Mouse (Mus musculus): ENCODE results near the gene Ubash3a. TPM values are rescaled to one million over a fixed set of nuclear protein-coding genes. Genes with fewer than 3 reads are reported as not detected.

The Ubash3a gene
- total and polyA plus RNA-seq, 3 experiments = 0.33 TPM; not detected in 2

- ATAC-seq (ENCODE audit: extremely low read depth, insufficient number of reproducible peaks, low FRiP score, poor library complexity, severe bottlenecking) (no peak), DNase-seq (ENCODE audit: low spot score) (no peak)
- H3K4me3 ChIP-seq (ENCODE audit: low read depth, low read length) = no peak overlapping the region
- H3K9me3 ChIP-seq (replicated peaks) = peaks cover 92% of the 10 kb centered on the region
- no peaks in the 10 kb centered on the region for H3K36me3 ChIP-seq (replicated peaks)
- no peaks in the 10 kb centered on the region for H3K27me3 ChIP-seq (ENCODE audit: insufficient read depth, low read length)
- TF ChIP-seq CTCF (IDR thresholded peaks at IDR 0.05; ENCODE audit: low read depth, low read length) = no peak
- no peak for TF ChIP-seq TAL1 (conservative IDR thresholded peaks at IDR 0.05; ENCODE audit: low read depth, low read length)
- TF ChIP-seq GATA2 (IDR thresholded peaks at IDR 0.05; ENCODE audit: borderline replicate concordance, low read depth, low read length) = no peak
- H3K4me1 ChIP-seq (ENCODE audit: insufficient read depth, low read depth, low read length) = no peaks in the 10 kb centered on the region
Observed at GRCm38 (mm10) chr17:31191825-31192224, 15.8 kb upstream of the Ubash3a start.

GRCm38 (mm10) chr17:31192663-31193062 is 15.0 kb upstream of the Ubash3a start:
- H3K27me3 ChIP-seq (ENCODE audit: insufficient read depth, low read length) = no peaks in the 10 kb centered on the region
- no peak for TF ChIP-seq TAL1 (conservative IDR thresholded peaks at IDR 0.05; ENCODE audit: low read depth, low read length)
- TF ChIP-seq GATA1 (IDR thresholded peaks at IDR 0.05; ENCODE audit: borderline replicate concordance, low read length) = no peak
- no peak for TF ChIP-seq CTCF (IDR thresholded peaks at IDR 0.05; ENCODE audit: low read depth, low read length)
- peaks cover 92% of the 10 kb centered on the region for H3K9me3 ChIP-seq (replicated peaks)
- ATAC-seq (ENCODE audit: extremely low read depth, insufficient number of reproducible peaks, low FRiP score, poor library complexity, severe bottlenecking) (no peak), DNase-seq (ENCODE audit: low spot score) (no peak)
- no peaks in the 10 kb centered on the region for H3K4me1 ChIP-seq (ENCODE audit: insufficient read depth, low read depth, low read length)
- H3K4me3 ChIP-seq (ENCODE audit: low read depth, low read length) = no peak overlapping the region
- H3K36me3 ChIP-seq (replicated peaks) = no peaks in the 10 kb centered on the region

GRCm38 (mm10) chr17:31193360-31193759 is 14.3 kb upstream of the Ubash3a start:
- ATAC-seq (ENCODE audit: extremely low read depth, insufficient number of reproducible peaks, low FRiP score, poor library complexity, severe bottlenecking) = no peak
- Histone ChIP-seq H3K36me3 (replicated peaks) (no peaks in the 10 kb centered on the region), H3K4me1 (ENCODE audit: insufficient read depth, low read depth, low read length) (no peaks in the 10 kb centered on the region), H3K27me3 (ENCODE audit: insufficient read depth, low read length) (no peaks in the 10 kb centered on the region), H3K9me3 (replicated peaks) (peaks cover 90% of the 10 kb centered on the region), H3K4me3 (ENCODE audit: low read depth, low read length) (no peak overlapping the region; the same call in 1 of the 2 replicates)
- TF ChIP-seq CTCF (IDR thresholded peaks at IDR 0.05; ENCODE audit: low read depth, low read length) = no peak
- TF ChIP-seq TAL1 (conservative IDR thresholded peaks at IDR 0.05; ENCODE audit: low read depth, low read length) = no peak
- TF ChIP-seq GATA2 (IDR thresholded peaks at IDR 0.05; ENCODE audit: borderline replicate concordance, low read depth, low read length) = no peak
- DNase-seq (ENCODE audit: low spot score) = no peak

GRCm38 (mm10) chr17:31195207-31195606 is 12.5 kb upstream of the Ubash3a start:
- no peak overlapping the region for H3K4me3 ChIP-seq (ENCODE audit: low read depth, low read length)
- DNase-seq (ENCODE audit: low spot score) (no peak), ATAC-seq (ENCODE audit: extremely low read depth, insufficient number of reproducible peaks, low FRiP score, poor library complexity, severe bottlenecking) (no peak)
- no peaks in the 10 kb centered on the region for H3K27me3 ChIP-seq (ENCODE audit: insufficient read depth, low read length)
- H3K36me3 ChIP-seq (replicated peaks) = no peaks in the 10 kb centered on the region
- H3K9me3 ChIP-seq (replicated peaks) = peaks cover 92% of the 10 kb centered on the region
- TF ChIP-seq POLR2AphosphoS5 (IDR thresholded peaks at IDR 0.05; ENCODE audit: insufficient replicate concordance, low read depth, low read length) = no peak
- TF ChIP-seq GATA2 (IDR thresholded peaks at IDR 0.05; ENCODE audit: borderline replicate concordance, low read depth, low read length) = no peak
- no peak for TF ChIP-seq CTCF (IDR thresholded peaks at IDR 0.05; ENCODE audit: low read depth, low read length)
- no peak for TF ChIP-seq TAL1 (conservative IDR thresholded peaks at IDR 0.05; ENCODE audit: low read depth, low read length)
- TF ChIP-seq GATA1 (IDR thresholded peaks at IDR 0.05; ENCODE audit: borderline replicate concordance, low read length) = no peak
- H3K4me1 ChIP-seq (ENCODE audit: insufficient read depth, low read depth, low read length) = no peaks in the 10 kb centered on the region

GRCm38 (mm10) chr17:31196283-31196682 is 11.4 kb upstream of the Ubash3a start:
- ATAC-seq (ENCODE audit: extremely low read depth, insufficient number of reproducible peaks, low FRiP score, poor library complexity, severe bottlenecking) (no peak), DNase-seq (ENCODE audit: low spot score) (no peak)
- Histone ChIP-seq H3K4me3 (ENCODE audit: low read depth, low read length) (no peak overlapping the region), H3K36me3 (replicated peaks) (no peaks in the 10 kb centered on the region), H3K9me3 (replicated peaks) (peaks cover 88% of the 10 kb centered on the region), H3K27me3 (ENCODE audit: insufficient read depth, low read length) (no peaks in the 10 kb centered on the region), H3K4me1 (ENCODE audit: insufficient read depth, low read depth, low read length) (no peaks in the 10 kb centered on the region)
- no peak for TF ChIP-seq TAL1 (conservative IDR thresholded peaks at IDR 0.05; ENCODE audit: low read depth, low read length)
- no peak for TF ChIP-seq CTCF (IDR thresholded peaks at IDR 0.05; ENCODE audit: low read depth, low read length)
- TF ChIP-seq GATA1 (IDR thresholded peaks at IDR 0.05; ENCODE audit: borderline replicate concordance, low read length) = no peak
- no peak for TF ChIP-seq POLR2AphosphoS5 (IDR thresholded peaks at IDR 0.05; ENCODE audit: insufficient replicate concordance, low read depth, low read length)
- TF ChIP-seq GATA2 (IDR thresholded peaks at IDR 0.05; ENCODE audit: borderline replicate concordance, low read depth, low read length) = no peak

GRCm38 (mm10) chr17:31198877-31199276 is 8.8 kb upstream of the Ubash3a start, which contains the start of gene Tmprss3:
Gene Tmprss3 (minus strand): TSS chr17:31198977.
- no peaks in the 10 kb centered on the region for H3K27me3 ChIP-seq (ENCODE audit: insufficient read depth, low read length)
- TF ChIP-seq POLR2AphosphoS5 (IDR thresholded peaks at IDR 0.05; ENCODE audit: insufficient replicate concordance, low read depth, low read length) = no peak
- no peak for TF ChIP-seq GATA2 (IDR thresholded peaks at IDR 0.05; ENCODE audit: borderline replicate concordance, low read depth, low read length)
- no peak for TF ChIP-seq TAL1 (conservative IDR thresholded peaks at IDR 0.05; ENCODE audit: low read depth, low read length)
- TF ChIP-seq CTCF (IDR thresholded peaks at IDR 0.05; ENCODE audit: low read depth, low read length) = no peak
- no peak for TF ChIP-seq GATA1 (IDR thresholded peaks at IDR 0.05; ENCODE audit: borderline replicate concordance, low read length)
- no peaks in the 10 kb centered on the region for H3K4me1 ChIP-seq (ENCODE audit: insufficient read depth, low read depth, low read length)
- no peak within 1 kb of the TSS for H3K4me3 ChIP-seq (ENCODE audit: low read depth, low read length)
- DNase-seq (ENCODE audit: low spot score) = no peak
- ATAC-seq (ENCODE audit: extremely low read depth, insufficient number of reproducible peaks, low FRiP score, poor library complexity, severe bottlenecking) = no peak
- peaks cover 65% of the 10 kb centered on the region for H3K9me3 ChIP-seq (replicated peaks)
- no peaks in the 10 kb centered on the region for H3K36me3 ChIP-seq (replicated peaks)

- H3K36me3 ChIP-seq (replicated peaks) = no peaks in the 10 kb centered on the region
- H3K4me3 ChIP-seq (ENCODE audit: low read depth, low read length) = no peak overlapping the region
- no peak for TF ChIP-seq GATA2 (IDR thresholded peaks at IDR 0.05; ENCODE audit: borderline replicate concordance, low read depth, low read length)
- no peaks in the 10 kb centered on the region for H3K4me1 ChIP-seq (ENCODE audit: insufficient read depth, low read depth, low read length)
- H3K27me3 ChIP-seq (ENCODE audit: insufficient read depth, low read length) = no peaks in the 10 kb centered on the region
- peaks cover 75% of the 10 kb centered on the region for H3K9me3 ChIP-seq (replicated peaks)
- DNase-seq (ENCODE audit: low spot score) (no peak), ATAC-seq (ENCODE audit: extremely low read depth, insufficient number of reproducible peaks, low FRiP score, poor library complexity, severe bottlenecking) (no peak)
Observed at GRCm38 (mm10) chr17:31208654-31209053, 981 bp downstream of the Ubash3a start.
